Mouse (Mus musculus) midbrain, embryonic 13.5 days (tissue): Measurements from ENCODE around the gene Wdr49. TPM values are rescaled to one million over a fixed set of nuclear protein-coding genes. Genes with fewer than 3 reads are reported as not detected.

Source experiments
- ATAC-seq: fragments of 200-750 bp; cut with Nextera tagmentation; 2 replicates; pipeline ENCODE4 v1.8.0; 2017; ENCODE audit warnings: mild to moderate bottlenecking, moderate TSS enrichment, moderate library complexity
- H3K27ac ChIP-seq: fragments of 300-500 bp; sonication (generic); 2 replicates; pipeline ENCODE4 v1.5.1; 2015; ENCODE audit warnings: inconsistent platforms, mild to moderate bottlenecking, moderate library complexity
- H3K27me3 ChIP-seq: fragments of 300-500 bp; sonication (generic); 2 replicates; pipeline ENCODE4 v1.6.1; 2015; ENCODE audit warnings: mild to moderate bottlenecking, inconsistent platforms
- H3K36me3 ChIP-seq: fragments of 300-500 bp; sonication (generic); 2 replicates; pipeline ENCODE4 v1.6.1; 2015; ENCODE audit warnings: mild to moderate bottlenecking, inconsistent platforms
- H3K4me1 ChIP-seq: fragments of 300-500 bp; sonication (generic); replicated peaks from 2 replicates; pipeline ENCODE4 v1.6.1; 2015; ENCODE audit warnings: inconsistent platforms
- H3K4me2 ChIP-seq: fragments of 300-500 bp; sonication (generic); replicated peaks from 2 replicates; pipeline ENCODE4 v1.6.1; 2015; ENCODE audit warnings: moderate library complexity, mild to moderate bottlenecking, inconsistent platforms
- H3K4me3 ChIP-seq: fragments of 300-500 bp; sonication (generic); replicated peaks from 2 replicates; pipeline ENCODE4 v1.5.1; 2015; ENCODE audit warnings: mild to moderate bottlenecking, inconsistent platforms
- H3K9ac ChIP-seq: fragments of 300-500 bp; sonication (generic); replicated peaks from 2 replicates; pipeline ENCODE4 v1.6.1; 2015; ENCODE audit warnings: mild to moderate bottlenecking, inconsistent platforms
- H3K9me3 ChIP-seq: fragments of 300-500 bp; sonication (generic); 2 replicates; pipeline ENCODE4 v1.6.1; 2016; ENCODE audit warnings: mild to moderate bottlenecking, inconsistent platforms
- WGBS: fragments of 180-500 bp; shearing (Covaris S2); methylation state at CpG from one replicate; pipeline ENCODE4 v1.1.7; 2015; 5-methylcytosine and 5-hydroxymethylcytosine counted together
- polyA plus RNA-seq: library from polyadenylated mRNA; unstranded; fragments of >200 nt; fragmentation: Nextera tagmentation; extraction: Ambion mirVana; gene quantifications from 2 replicates; pipeline ENCODE4 v1.2.1, GENCODE M21; 2015

Wdr49 gene
- polyA plus RNA-seq, result not detected in 2 replicates

DNA sequence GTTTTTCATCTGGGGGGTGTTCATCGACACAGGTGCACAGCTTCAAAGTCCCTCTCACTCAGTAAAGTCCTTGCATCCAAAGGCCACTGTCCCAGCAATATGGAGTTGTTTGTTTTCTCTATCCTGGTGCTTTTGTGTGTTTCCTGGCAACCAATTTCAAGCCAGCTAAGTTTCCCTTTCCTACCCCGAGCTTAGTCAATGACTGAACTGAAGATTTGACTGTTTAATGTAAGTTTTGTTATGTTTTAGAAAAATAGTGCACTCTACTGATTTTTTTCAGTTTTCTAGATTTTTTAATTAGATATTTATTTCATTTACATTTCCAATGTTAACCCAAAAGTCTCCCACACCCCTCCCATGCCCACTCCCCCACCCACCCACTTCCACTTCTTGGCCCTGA is at the start of gene Wdr49:
Wdr49 (minus strand) TSS at position 101 of the 400 bp plus-strand sequence.
- Histone ChIP-seq H3K9me3 (no peaks in the 10 kb centered on the region), H3K9ac (no peak within 1 kb of the TSS), H3K36me3 (no peaks in the 10 kb centered on the region), H3K4me3 (no peak within 1 kb of the TSS), H3K4me2 (no peak within 1 kb of the TSS), H3K27ac (no peak within 1 kb of the TSS), H3K27me3 (no peaks in the 10 kb centered on the region), H3K4me1 (0 out of 2 replicates have a peak, but pooled peaks cover 3% of the 10 kb centered on the region)
- 31% methylated on average over 2 of the region's 2 CpGs for WGBS
- ATAC-seq, result no peak

GRCm38 (mm10) chr3:75531074-75531473 is 49.1 kb upstream of the Wdr49 start:
- Histone ChIP-seq H3K36me3 (peaks cover 15% of the 10 kb centered on the region), H3K27me3 (no peaks in the 10 kb centered on the region), H3K27ac (no peak overlapping the region), H3K4me2 (no peak overlapping the region), H3K4me1 (no peaks in the 10 kb centered on the region), H3K9ac (no peak overlapping the region), H3K9me3 (no peaks in the 10 kb centered on the region), H3K4me3 (no peak overlapping the region)
- ATAC-seq, result no peak
- 93% methylated on average over 3 of the region's 3 CpGs for WGBS

DNA sequence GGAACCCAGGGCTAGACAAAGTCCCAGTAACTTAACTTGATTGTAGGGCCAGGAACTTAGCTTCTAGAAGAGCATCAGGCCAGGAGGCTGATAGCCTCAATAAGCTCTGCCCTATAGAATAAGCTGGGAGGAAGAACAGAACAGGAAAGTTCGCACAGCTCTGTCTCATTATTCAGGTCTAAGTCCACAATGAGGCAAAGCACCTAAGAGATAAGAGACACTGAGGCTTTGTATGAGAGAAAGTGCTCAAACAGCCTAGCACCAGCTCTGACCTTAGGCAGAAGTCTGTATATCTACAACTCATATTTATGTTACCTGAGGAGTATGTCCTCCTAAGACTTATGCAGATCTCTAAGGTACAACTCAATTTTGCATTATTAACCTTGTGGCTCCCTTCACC is 40.6 kb upstream of the Wdr49 start:
- Histone ChIP-seq H3K4me3 (no peak overlapping the region), H3K4me2 (no peak overlapping the region), H3K9me3 (no peaks in the 10 kb centered on the region), H3K9ac (no peak overlapping the region), H3K4me1 (no peaks in the 10 kb centered on the region), H3K27me3 (no peaks in the 10 kb centered on the region), H3K27ac (no peak overlapping the region), H3K36me3 (peaks cover 29% of the 10 kb centered on the region)
- 92% methylated on average over 1 of the region's 1 CpGs for WGBS
- ATAC-seq, result no peak

DNA sequence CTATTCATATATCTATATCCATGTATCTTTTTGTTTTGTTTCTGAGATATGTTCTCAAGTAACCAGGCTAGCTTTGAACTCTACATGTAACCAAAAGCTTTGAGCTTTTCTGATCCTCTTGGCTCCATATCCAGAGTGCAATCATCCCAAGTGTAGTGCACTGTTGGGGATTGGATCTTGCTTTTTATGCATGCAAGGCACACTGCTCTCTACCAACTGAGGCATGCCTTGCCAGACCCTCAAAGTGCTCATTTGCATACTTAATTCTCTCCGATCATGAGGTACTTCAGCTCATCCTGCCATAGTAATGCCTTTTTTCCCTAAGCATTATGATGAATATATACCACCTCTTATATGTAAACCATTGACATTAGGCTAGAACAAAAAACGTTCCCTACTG is 39.4 kb upstream of the Wdr49 start:
- H3K9ac ChIP-seq, result no peak overlapping the region
- no peak for ATAC-seq

DNA sequence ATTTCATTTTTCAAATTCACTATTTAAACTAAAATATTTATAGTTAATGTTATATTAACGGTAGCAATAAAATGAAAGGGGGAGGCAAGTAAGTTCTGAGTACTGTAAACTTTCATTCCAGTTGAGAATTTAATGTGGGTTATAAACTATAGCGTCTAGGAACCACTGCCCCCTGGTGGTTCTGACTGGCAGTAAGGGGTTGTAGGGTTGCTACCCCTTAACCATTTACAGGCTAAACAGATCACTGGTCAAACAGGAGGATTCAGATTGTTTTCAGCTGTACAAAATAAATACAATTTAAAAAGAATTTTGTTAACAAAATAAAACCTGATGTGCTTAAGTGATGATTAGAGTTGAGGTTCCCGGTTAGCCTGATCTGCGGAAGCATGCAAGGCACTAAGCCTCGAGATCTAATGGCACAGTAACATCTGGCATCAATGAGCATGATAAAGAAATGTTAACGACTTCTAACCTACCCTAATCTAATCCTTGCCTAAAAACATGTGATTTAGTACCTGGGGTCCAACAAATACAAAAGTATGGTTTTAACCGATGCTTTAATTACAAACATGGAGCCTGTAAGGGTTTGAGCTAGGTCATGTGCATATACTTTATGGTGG is 35.8 kb upstream of the Wdr49 start:
- WGBS, result 79% methylated on average over 7 of the region's 7 CpGs
- Histone ChIP-seq H3K4me1 (no peaks in the 10 kb centered on the region), H3K4me3 (no peak overlapping the region), H3K9ac (no peak overlapping the region), H3K36me3 (peaks cover 18% of the 10 kb centered on the region), H3K4me2 (no peak overlapping the region), H3K27me3 (no peaks in the 10 kb centered on the region), H3K27ac (no peak overlapping the region), H3K9me3 (no peaks in the 10 kb centered on the region)
- no peak for ATAC-seq

More for the DNA sequence above, 39.4 kb upstream of the Wdr49 start:
- no peak overlapping the region for H3K27ac ChIP-seq
- H3K4me1 ChIP-seq, result no peaks in the 10 kb centered on the region
- peaks cover 19% of the 10 kb centered on the region for H3K36me3 ChIP-seq
- WGBS, result 75% methylated on average over 2 of the region's 2 CpGs
- H3K4me3 ChIP-seq, result no peak overlapping the region
- H3K9me3 ChIP-seq, result no peaks in the 10 kb centered on the region
- no peak overlapping the region for H3K4me2 ChIP-seq
- H3K27me3 ChIP-seq, result no peaks in the 10 kb centered on the region

- Histone ChIP-seq H3K9me3 (no peaks in the 10 kb centered on the region), H3K4me3 (no peak overlapping the region), H3K4me2 (no peak overlapping the region), H3K9ac (no peak overlapping the region), H3K27ac (no peak overlapping the region), H3K27me3 (no peaks in the 10 kb centered on the region), H3K4me1 (no peaks in the 10 kb centered on the region), H3K36me3 (no peaks in the 10 kb centered on the region)
- no peak for ATAC-seq
- WGBS, result 87% methylated on average over 7 of the region's 7 CpGs
These were observed 17.3 kb upstream of the Wdr49 start for GRCm38 (mm10) chr3:75498961-75499960.

GRCm38 (mm10) chr3:75492913-75493312 is 11.0 kb upstream of the Wdr49 start:
- Histone ChIP-seq H3K9me3 (no peaks in the 10 kb centered on the region), H3K27ac (no peak overlapping the region), H3K4me3 (no peak overlapping the region), H3K27me3 (no peaks in the 10 kb centered on the region), H3K36me3 (no peaks in the 10 kb centered on the region), H3K9ac (no peak overlapping the region), H3K4me1 (no peaks in the 10 kb centered on the region), H3K4me2 (no peak overlapping the region)
- ATAC-seq, result no peak
- 66% methylated on average over 3 of the region's 3 CpGs for WGBS

DNA sequence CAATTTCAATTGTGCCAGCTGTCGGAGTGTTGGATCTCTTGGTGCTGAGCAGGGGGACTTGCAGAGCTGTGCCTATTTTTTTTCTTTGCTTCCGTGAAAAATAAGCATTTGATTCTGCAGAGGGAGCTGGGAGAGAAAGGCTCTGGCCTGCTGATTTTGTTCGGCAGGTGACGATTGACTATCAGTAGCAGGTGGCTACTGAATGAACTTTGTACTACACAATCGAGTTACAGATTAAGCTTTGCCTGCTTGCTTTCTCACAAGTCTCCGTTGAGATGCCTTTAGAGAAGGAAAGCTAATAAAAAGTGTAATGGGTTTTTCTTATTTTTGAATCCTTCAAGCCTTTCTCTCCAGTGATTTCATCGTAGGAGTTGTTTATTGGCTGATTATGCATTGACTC is 6.8 kb downstream of the Wdr49 start:
- no peak overlapping the region for H3K27ac ChIP-seq
- WGBS, result 73% methylated on average over 7 of the region's 7 CpGs
- H3K36me3 ChIP-seq, result no peaks in the 10 kb centered on the region
- H3K4me2 ChIP-seq, result no peak overlapping the region
- ATAC-seq, result no peak
- H3K4me1 ChIP-seq, result no peaks in the 10 kb centered on the region
- H3K4me3 ChIP-seq, result no peak overlapping the region
- no peaks in the 10 kb centered on the region for H3K27me3 ChIP-seq
- no peaks in the 10 kb centered on the region for H3K9me3 ChIP-seq
- no peak overlapping the region for H3K9ac ChIP-seq

DNA sequence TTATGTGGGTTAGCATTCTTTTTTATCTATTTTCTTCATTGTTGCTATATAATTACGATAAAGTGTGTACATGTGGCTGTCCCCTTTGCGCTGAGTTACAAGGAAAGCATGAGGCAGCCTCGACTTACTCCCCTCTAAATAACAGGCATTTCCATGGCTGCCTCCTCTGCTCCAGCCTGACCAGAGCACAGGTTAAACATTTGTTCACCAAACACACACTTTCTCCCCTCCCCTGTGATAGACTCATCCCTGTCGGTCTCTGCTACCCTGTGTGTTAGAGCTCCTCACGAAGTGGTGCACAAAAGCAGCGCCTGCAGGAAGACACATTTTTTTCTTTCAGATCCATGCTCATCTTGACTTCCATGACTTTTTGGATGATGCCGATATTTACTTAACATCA is 7.3 kb downstream of the Wdr49 start:
- H3K27ac ChIP-seq, result no peak overlapping the region
- H3K9me3 ChIP-seq, result no peaks in the 10 kb centered on the region
- WGBS, result 88% methylated on average over 7 of the region's 7 CpGs
- no peak for ATAC-seq
- no peak overlapping the region for H3K4me2 ChIP-seq
- no peaks in the 10 kb centered on the region for H3K27me3 ChIP-seq
- no peaks in the 10 kb centered on the region for H3K36me3 ChIP-seq
- H3K4me1 ChIP-seq, result no peaks in the 10 kb centered on the region
- no peak overlapping the region for H3K4me3 ChIP-seq
- no peak overlapping the region for H3K9ac ChIP-seq

DNA sequence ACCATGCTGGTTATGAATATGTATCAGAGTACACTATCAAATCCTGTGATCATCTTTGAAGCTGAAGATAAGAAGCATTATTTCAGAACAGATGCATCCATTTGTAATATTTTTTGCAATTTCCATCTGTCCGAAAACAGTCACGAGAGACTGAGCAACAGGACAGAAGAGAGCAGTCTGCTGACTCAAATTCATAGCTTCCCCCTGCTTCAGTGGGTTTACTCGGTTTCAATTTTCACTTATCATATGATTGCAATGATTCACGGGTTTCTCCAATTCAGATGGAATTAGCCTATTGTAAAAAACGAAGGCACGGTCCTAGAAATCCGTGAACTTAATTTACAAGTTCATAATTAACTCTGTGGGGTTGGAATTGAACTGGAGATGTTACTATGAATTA is 13.8 kb downstream of the Wdr49 start:
- Histone ChIP-seq H3K4me3 (no peak overlapping the region), H3K36me3 (no peaks in the 10 kb centered on the region), H3K27me3 (no peaks in the 10 kb centered on the region), H3K4me1 (no peaks in the 10 kb centered on the region), H3K4me2 (no peak overlapping the region), H3K27ac (no peak overlapping the region), H3K9me3 (no peaks in the 10 kb centered on the region), H3K9ac (no peak overlapping the region)
- 85% methylated on average over 7 of the region's 7 CpGs for WGBS
- ATAC-seq, result no peak

GRCm38 (mm10) chr3:75430564-75431181 is 51.3 kb downstream of the Wdr49 start:
- no peaks in the 10 kb centered on the region for H3K9me3 ChIP-seq
- no peaks in the 10 kb centered on the region for H3K4me1 ChIP-seq
- H3K9ac ChIP-seq, result no peak overlapping the region
- no peaks in the 10 kb centered on the region for H3K36me3 ChIP-seq
- no peaks in the 10 kb centered on the region for H3K27me3 ChIP-seq
- H3K27ac ChIP-seq, result no peak overlapping the region
- WGBS, result 72% methylated on average over 4 of the region's 4 CpGs
- H3K4me3 ChIP-seq, result no peak overlapping the region
- no peak overlapping the region for H3K4me2 ChIP-seq
- ATAC-seq, result peak; percentile 50; the same call in 1 of the 2 replicates

GRCm38 (mm10) chr3:75395918-75396317 is 86.0 kb downstream of the Wdr49 start:
- Histone ChIP-seq H3K9me3 (no peaks in the 10 kb centered on the region), H3K36me3 (no peaks in the 10 kb centered on the region), H3K9ac (no peak overlapping the region), H3K27me3 (no peaks in the 10 kb centered on the region), H3K4me2 (no peak overlapping the region), H3K4me3 (no peak overlapping the region), H3K4me1 (peaks cover 20% of the 10 kb centered on the region), H3K27ac (peak overlapping the region; percentile 41; the same call in 1 of the 2 replicates)
- ATAC-seq, result peak; percentile 64
- 84% methylated on average over 4 of the region's 4 CpGs for WGBS
